Mouse (Mus musculus): Measurements from ENCODE around the gene Atp7a. TPM values are rescaled to one million over a fixed set of nuclear protein-coding genes. Genes with fewer than 3 reads are reported as not detected.

Atp7a gene
- total RNA-seq, 1 experiment: 20.2 TPM

- H3K4me3 ChIP-seq (ENCODE audit: insufficient read depth in 1 of 2, low read depth in 1 of 2, low read length in 2 of 2, poor library complexity in 1 of 2, severe bottlenecking in 1 of 2): no peak overlapping the region
- H3K27ac ChIP-seq (ENCODE audit: insufficient read depth, low read depth, low read length, poor library complexity, severe bottlenecking): no peak overlapping the region
- H3K4me1 ChIP-seq (ENCODE audit: control insufficient read depth in 2 of 2, insufficient read depth in 2 of 2, low read length in 2 of 2, poor library complexity in 1 of 2): no peaks in the 10 kb centered on the region
- TF ChIP-seq CHD2 (IDR thresholded peaks at IDR 0.05; ENCODE audit: low read depth, low read length) (no peak), HCFC1 (IDR thresholded peaks at IDR 0.05; ENCODE audit: borderline replicate concordance, insufficient read depth, low read length) (no peak), MAFK (IDR thresholded peaks at IDR 0.05; ENCODE audit: insufficient read depth, low read depth, low read length) (no peak), ZC3H11A (IDR thresholded peaks at IDR 0.05; ENCODE audit: borderline replicate concordance, low read depth, low read length) (no peak), ZNF384 (IDR thresholded peaks at IDR 0.05; ENCODE audit: low read depth, low read length) (no peak)
- no peak overlapping the region for H3K9ac ChIP-seq (ENCODE audit: insufficient read depth, low read depth, low read length, poor library complexity, severe bottlenecking)
- in situ Hi-C loops (cut with MboI; ENCODE audit: low sequenced_read_pairs in 2 of 2, unreplicated experiment in 2 of 2): no loop called here
- no peaks in the 10 kb centered on the region for H3K9me3 ChIP-seq (ENCODE audit: control insufficient read depth, insufficient read depth, low read depth, low read length)
- DNase-seq (ENCODE audit: low read depth, low spot score): no peak
- no peaks in the 10 kb centered on the region for H3K36me3 ChIP-seq (ENCODE audit: control insufficient read depth, insufficient read depth, low read length, poor library complexity, severe bottlenecking)
Measured at GRCm38 (mm10) chrX:106085132-106085531, 58.1 kb downstream of the Atp7a start.

- TF ChIP-seq CHD2 (IDR thresholded peaks at IDR 0.05; ENCODE audit: low read depth, low read length) (no peak), ZNF384 (IDR thresholded peaks at IDR 0.05; ENCODE audit: low read depth, low read length) (no peak), ZC3H11A (IDR thresholded peaks at IDR 0.05; ENCODE audit: borderline replicate concordance, low read depth, low read length) (no peak), HCFC1 (IDR thresholded peaks at IDR 0.05; ENCODE audit: borderline replicate concordance, insufficient read depth, low read length) (no peak), MAFK (IDR thresholded peaks at IDR 0.05; ENCODE audit: insufficient read depth, low read depth, low read length) (no peak)
- no peak overlapping the region for H3K9ac ChIP-seq (ENCODE audit: insufficient read depth, low read depth, low read length, poor library complexity, severe bottlenecking)
- in situ Hi-C loops (cut with MboI; ENCODE audit: low sequenced_read_pairs in 2 of 2, unreplicated experiment in 2 of 2): no loop called here
- H3K27ac ChIP-seq (ENCODE audit: insufficient read depth, low read depth, low read length, poor library complexity, severe bottlenecking): no peak overlapping the region
- H3K36me3 ChIP-seq (ENCODE audit: control insufficient read depth, insufficient read depth, low read length, poor library complexity, severe bottlenecking): no peaks in the 10 kb centered on the region
- no peaks in the 10 kb centered on the region for H3K9me3 ChIP-seq (ENCODE audit: control insufficient read depth, insufficient read depth, low read depth, low read length)
- H3K4me3 ChIP-seq (ENCODE audit: insufficient read depth in 1 of 2, low read depth in 1 of 2, low read length in 2 of 2, poor library complexity in 1 of 2, severe bottlenecking in 1 of 2): no peak overlapping the region
- DNase-seq (ENCODE audit: low read depth, low spot score): no peak
- H3K4me1 ChIP-seq (ENCODE audit: control insufficient read depth in 2 of 2, insufficient read depth in 2 of 2, low read length in 2 of 2, poor library complexity in 1 of 2): no peaks in the 10 kb centered on the region
Measured at GRCm38 (mm10) chrX:106085564-106085963, 58.5 kb downstream of the Atp7a start.

- no peaks in the 10 kb centered on the region for H3K4me1 ChIP-seq (ENCODE audit: control insufficient read depth in 2 of 2, insufficient read depth in 2 of 2, low read length in 2 of 2, poor library complexity in 1 of 2)
- H3K4me3 ChIP-seq (ENCODE audit: insufficient read depth in 1 of 2, low read depth in 1 of 2, low read length in 2 of 2, poor library complexity in 1 of 2, severe bottlenecking in 1 of 2): no peak overlapping the region
- no peak overlapping the region; the same call in 1 of the 2 replicates for H3K9ac ChIP-seq (ENCODE audit: insufficient read depth, low read depth, low read length, poor library complexity, severe bottlenecking)
- H3K9me3 ChIP-seq (ENCODE audit: control insufficient read depth, insufficient read depth, low read depth, low read length): no peaks in the 10 kb centered on the region
- in situ Hi-C loops (cut with MboI; ENCODE audit: low sequenced_read_pairs in 2 of 2, unreplicated experiment in 2 of 2): no loop called here
- no peak for TF ChIP-seq ZNF384 (IDR thresholded peaks at IDR 0.05; ENCODE audit: low read depth, low read length)
- TF ChIP-seq ZC3H11A (IDR thresholded peaks at IDR 0.05; ENCODE audit: borderline replicate concordance, low read depth, low read length): no peak
- no peak for TF ChIP-seq HCFC1 (IDR thresholded peaks at IDR 0.05; ENCODE audit: borderline replicate concordance, insufficient read depth, low read length)
- TF ChIP-seq CHD2 (IDR thresholded peaks at IDR 0.05; ENCODE audit: low read depth, low read length): no peak
- no peak for TF ChIP-seq MAFK (IDR thresholded peaks at IDR 0.05; ENCODE audit: insufficient read depth, low read depth, low read length)
- DNase-seq (ENCODE audit: low read depth, low spot score): no peak
- no peak overlapping the region for H3K27ac ChIP-seq (ENCODE audit: insufficient read depth, low read depth, low read length, poor library complexity, severe bottlenecking)
- no peaks in the 10 kb centered on the region for H3K36me3 ChIP-seq (ENCODE audit: control insufficient read depth, insufficient read depth, low read length, poor library complexity, severe bottlenecking)
Measured at GRCm38 (mm10) chrX:106092939-106093338, 65.9 kb downstream of the Atp7a start.

DNA sequence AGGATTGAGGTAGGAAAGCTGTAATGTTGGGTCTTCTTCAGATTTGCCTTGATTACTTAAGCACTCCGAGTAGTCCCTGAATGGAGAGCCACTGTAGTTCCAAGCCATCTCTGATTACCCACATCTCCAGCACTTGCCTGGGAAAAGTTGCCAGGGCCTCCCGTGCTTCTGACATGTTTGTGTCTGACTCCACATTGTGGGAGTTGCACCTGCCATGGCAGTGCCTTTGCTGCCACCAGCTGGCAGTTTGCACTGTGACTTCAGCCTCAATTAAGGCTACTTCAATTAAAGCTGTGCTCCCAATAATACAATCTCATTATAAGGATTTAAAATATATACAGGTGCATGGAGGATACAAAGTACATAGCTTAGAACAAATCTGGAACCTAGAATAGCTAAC lies 78.4 kb downstream of the Atp7a start:
- TF ChIP-seq ZNF384 (IDR thresholded peaks at IDR 0.05; ENCODE audit: low read depth, low read length): no peak
- TF ChIP-seq HCFC1 (IDR thresholded peaks at IDR 0.05; ENCODE audit: borderline replicate concordance, insufficient read depth, low read length): no peak
- TF ChIP-seq ZC3H11A (IDR thresholded peaks at IDR 0.05; ENCODE audit: borderline replicate concordance, low read depth, low read length): no peak
- TF ChIP-seq CHD2 (IDR thresholded peaks at IDR 0.05; ENCODE audit: low read depth, low read length): no peak
- TF ChIP-seq MAFK (IDR thresholded peaks at IDR 0.05; ENCODE audit: insufficient read depth, low read depth, low read length): no peak
- no peak overlapping the region for H3K4me3 ChIP-seq (ENCODE audit: insufficient read depth in 1 of 2, low read depth in 1 of 2, low read length in 2 of 2, poor library complexity in 1 of 2, severe bottlenecking in 1 of 2)
- no peaks in the 10 kb centered on the region for H3K9me3 ChIP-seq (ENCODE audit: control insufficient read depth, insufficient read depth, low read depth, low read length)
- H3K27ac ChIP-seq (ENCODE audit: insufficient read depth, low read depth, low read length, poor library complexity, severe bottlenecking): no peak overlapping the region
- no peak for DNase-seq (ENCODE audit: low read depth, low spot score)
- H3K4me1 ChIP-seq (ENCODE audit: control insufficient read depth in 2 of 2, insufficient read depth in 2 of 2, low read length in 2 of 2, poor library complexity in 1 of 2): no peaks in the 10 kb centered on the region
- in situ Hi-C loops (cut with MboI; ENCODE audit: low sequenced_read_pairs in 2 of 2, unreplicated experiment in 2 of 2): no loop called here
- peaks cover 2% of the 10 kb centered on the region; the same call in 1 of the 2 replicates for H3K36me3 ChIP-seq (ENCODE audit: control insufficient read depth, insufficient read depth, low read length, poor library complexity, severe bottlenecking)
- no peak overlapping the region for H3K9ac ChIP-seq (ENCODE audit: insufficient read depth, low read depth, low read length, poor library complexity, severe bottlenecking)

GRCm38 (mm10) chrX:106113881-106114280 lies 86.8 kb downstream of the Atp7a start:
- TF ChIP-seq CHD2 (IDR thresholded peaks at IDR 0.05; ENCODE audit: low read depth, low read length) (no peak), HCFC1 (IDR thresholded peaks at IDR 0.05; ENCODE audit: borderline replicate concordance, insufficient read depth, low read length) (no peak)
- Histone ChIP-seq H3K9ac (ENCODE audit: insufficient read depth, low read depth, low read length, poor library complexity, severe bottlenecking) (no peak overlapping the region), H3K27ac (ENCODE audit: insufficient read depth, low read depth, low read length, poor library complexity, severe bottlenecking) (no peak overlapping the region), H3K9me3 (ENCODE audit: control insufficient read depth, insufficient read depth, low read depth, low read length) (no peaks in the 10 kb centered on the region), H3K4me1 (ENCODE audit: control insufficient read depth in 2 of 2, insufficient read depth in 2 of 2, low read length in 2 of 2, poor library complexity in 1 of 2) (no peaks in the 10 kb centered on the region), H3K4me3 (ENCODE audit: insufficient read depth in 1 of 2, low read depth in 1 of 2, low read length in 2 of 2, poor library complexity in 1 of 2, severe bottlenecking in 1 of 2) (no peak overlapping the region), H3K36me3 (ENCODE audit: control insufficient read depth, insufficient read depth, low read length, poor library complexity, severe bottlenecking) (peaks cover 2% of the 10 kb centered on the region; the same call in 1 of the 2 replicates)
- in situ Hi-C loops (cut with MboI; ENCODE audit: low sequenced_read_pairs in 2 of 2, unreplicated experiment in 2 of 2): no loop called here
- DNase-seq (ENCODE audit: low read depth, low spot score): no peak
